Mouse (Mus musculus) hindbrain, embryonic 13.5 days (tissue): ENCODE results near the gene Dpp6. TPM values are rescaled to one million over a fixed set of nuclear protein-coding genes. Genes with fewer than 3 reads are reported as not detected.

Experiments used
- ATAC-seq: fragments of 200-750 bp; cut with Nextera tagmentation; 2 replicates; pipeline ENCODE4 v1.8.0; 2017; ENCODE audit warnings: moderate TSS enrichment; ENCODE audit not compliant: low FRiP score
- H3K27ac ChIP-seq: fragments of 300-500 bp; sonication (generic); 2 replicates; pipeline ENCODE4 v1.5.1; 2015; ENCODE audit warnings: inconsistent platforms, mild to moderate bottlenecking, moderate library complexity
- H3K27me3 ChIP-seq: fragments of 300-500 bp; sonication (generic); 2 replicates; pipeline ENCODE4 v1.6.1; 2015; ENCODE audit warnings: mild to moderate bottlenecking, inconsistent platforms
- H3K36me3 ChIP-seq: fragments of 300-500 bp; sonication (generic); 2 replicates; pipeline ENCODE4 v1.6.1; 2015; ENCODE audit warnings: mild to moderate bottlenecking, inconsistent platforms
- H3K4me1 ChIP-seq: fragments of 300-500 bp; sonication (generic); replicated peaks from 2 replicates; pipeline ENCODE4 v1.6.1; 2015; ENCODE audit warnings: inconsistent platforms
- H3K4me2 ChIP-seq: fragments of 300-500 bp; sonication (generic); 2 replicates; pipeline ENCODE4 v1.6.1; 2015; ENCODE audit warnings: inconsistent platforms, mild to moderate bottlenecking, moderate library complexity
- H3K4me3 ChIP-seq: fragments of 300-500 bp; sonication (generic); 2 replicates; pipeline ENCODE4 v1.5.1; 2015; ENCODE audit warnings: mild to moderate bottlenecking, inconsistent platforms
- H3K9ac ChIP-seq: fragments of 300-500 bp; sonication (generic); 2 replicates; pipeline ENCODE4 v1.6.1; 2015; ENCODE audit warnings: mild to moderate bottlenecking, inconsistent platforms
- H3K9me3 ChIP-seq: fragments of 300-500 bp; sonication (generic); 2 replicates; pipeline ENCODE4 v1.6.1; 2016; ENCODE audit warnings: inconsistent platforms
- WGBS: fragments of 180-500 bp; shearing (Covaris S2); methylation state at CpG from one replicate; pipeline ENCODE4 v1.1.7; 2015; 5-methylcytosine and 5-hydroxymethylcytosine counted together
- polyA plus RNA-seq: library from polyadenylated mRNA; unstranded; fragments of >200 nt; fragmentation: Nextera tagmentation; extraction: Ambion mirVana; gene quantifications from 2 replicates; pipeline ENCODE4 v1.2.1, GENCODE M21; 2015

The Dpp6 gene
- polyA plus RNA-seq, 1 experiment from 2014 or later, result 55.2 TPM

DNA sequence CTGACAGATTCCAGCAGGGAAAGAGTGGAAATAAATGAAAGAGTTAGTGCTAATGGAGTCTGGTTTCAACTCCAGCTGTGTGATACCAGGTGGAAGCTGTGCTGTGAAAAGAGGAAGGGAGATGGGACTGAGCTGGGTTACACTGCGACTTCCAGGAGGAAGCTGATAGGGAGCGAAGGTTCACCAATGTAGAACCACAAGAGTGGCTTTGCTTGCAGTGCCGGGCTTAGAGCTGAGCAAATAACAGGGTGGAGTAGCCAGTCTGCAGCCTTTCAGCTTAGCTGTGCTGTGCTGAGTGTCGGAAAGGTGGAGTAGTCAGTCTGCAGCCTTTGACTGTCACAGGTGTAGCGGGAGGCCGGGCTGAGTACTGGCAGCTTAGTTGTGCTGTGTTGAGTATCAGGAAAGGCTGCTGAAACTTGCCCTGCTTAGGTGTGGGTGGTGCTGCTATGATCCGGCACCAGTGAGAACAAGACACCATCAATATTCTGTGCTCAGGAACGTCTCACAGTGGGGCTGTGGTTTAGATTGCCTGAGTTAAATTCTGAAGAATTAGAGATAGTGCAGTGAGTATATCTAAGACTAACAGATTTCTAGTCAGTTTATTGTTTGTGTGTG, 457.9 kb downstream of the Dpp6 start:
- no peak overlapping the region for H3K27ac ChIP-seq
- H3K4me1 ChIP-seq, result peaks cover 2% of the 10 kb centered on the region; the same call in 1 of the 2 replicates
- WGBS, result 79% methylated on average over 8 of the region's 8 CpGs
- no peak overlapping the region for H3K4me2 ChIP-seq
- H3K4me3 ChIP-seq, result no peak overlapping the region
- ATAC-seq, result no peak
- H3K9ac ChIP-seq, result no peak overlapping the region
- no peaks in the 10 kb centered on the region for H3K27me3 ChIP-seq
- H3K9me3 ChIP-seq, result no peaks in the 10 kb centered on the region
- H3K36me3 ChIP-seq, result no peaks in the 10 kb centered on the region

DNA sequence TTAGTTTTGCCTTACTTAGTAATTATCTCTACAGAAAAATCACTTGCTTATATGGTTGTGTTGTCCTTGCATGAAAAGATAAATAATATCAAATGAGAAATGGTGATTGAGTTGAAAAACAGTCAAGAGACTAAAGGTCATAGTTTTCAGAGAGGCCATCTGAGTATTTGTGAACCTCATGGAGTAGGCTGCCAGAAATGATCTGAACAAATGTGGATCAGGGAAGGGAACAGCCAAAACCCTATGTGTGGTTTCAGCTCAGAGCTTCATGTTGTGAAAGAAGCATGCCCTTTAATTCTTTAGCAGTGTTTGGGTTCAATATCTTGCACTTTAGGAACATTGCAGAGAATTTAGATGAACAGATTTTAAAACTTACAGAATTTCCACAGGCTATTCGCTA, 458.9 kb downstream of the Dpp6 start:
- no peak for ATAC-seq
- Histone ChIP-seq H3K4me3 (no peak overlapping the region), H3K4me2 (no peak overlapping the region), H3K4me1 (peaks cover 2% of the 10 kb centered on the region; the same call in 1 of the 2 replicates), H3K27me3 (no peaks in the 10 kb centered on the region), H3K9ac (no peak overlapping the region), H3K9me3 (no peaks in the 10 kb centered on the region), H3K27ac (no peak overlapping the region), H3K36me3 (no peaks in the 10 kb centered on the region)
- 100% methylated on average over 1 of the region's 1 CpGs for WGBS

GRCm38 (mm10) chr5:27278120-27278645, 461.2 kb downstream of the Dpp6 start:
- ATAC-seq, result no peak

GRCm38 (mm10) chr5:27286876-27287275, 469.9 kb downstream of the Dpp6 start:
- no peak overlapping the region for H3K9ac ChIP-seq
- no peaks in the 10 kb centered on the region for H3K36me3 ChIP-seq
- H3K27ac ChIP-seq, result no peak overlapping the region
- no peak overlapping the region for H3K4me2 ChIP-seq
- H3K27me3 ChIP-seq, result no peaks in the 10 kb centered on the region
- H3K4me3 ChIP-seq, result no peak overlapping the region
- WGBS, result 51% methylated on average over 4 of the region's 4 CpGs
- no peak for ATAC-seq
- 0 out of 2 replicates have a peak, but pooled peaks cover 3% of the 10 kb centered on the region for H3K4me1 ChIP-seq
- H3K9me3 ChIP-seq, result no peaks in the 10 kb centered on the region

More at GRCm38 (mm10) chr5:27278120-27278645, 461.2 kb downstream of the Dpp6 start:
- Histone ChIP-seq H3K36me3 (no peaks in the 10 kb centered on the region), H3K4me3 (no peak overlapping the region), H3K27me3 (no peaks in the 10 kb centered on the region), H3K27ac (0 out of 2 replicates have a peak overlapping the region, but pooled peaks have one; percentile 23), H3K4me1 (no peaks in the 10 kb centered on the region; the same call in 1 of the 2 replicates), H3K4me2 (no peak overlapping the region), H3K9me3 (no peaks in the 10 kb centered on the region), H3K9ac (no peak overlapping the region)
- WGBS, result 85% methylated on average over 10 of the region's 10 CpGs

- WGBS, result 90% methylated on average over 8 of the region's 8 CpGs
- no peak for ATAC-seq
These were observed 474.4 kb downstream of the Dpp6 start for GRCm38 (mm10) chr5:27291378-27291777.

GRCm38 (mm10) chr5:27292236-27292635, 475.2 kb downstream of the Dpp6 start:
- H3K27ac ChIP-seq, result no peak overlapping the region
- H3K27me3 ChIP-seq, result no peaks in the 10 kb centered on the region
- H3K9ac ChIP-seq, result no peak overlapping the region
- H3K4me2 ChIP-seq, result no peak overlapping the region
- no peaks in the 10 kb centered on the region for H3K9me3 ChIP-seq
- no peak overlapping the region for H3K4me3 ChIP-seq
- WGBS, result 95% methylated on average over 7 of the region's 7 CpGs
- ATAC-seq, result no peak
- H3K36me3 ChIP-seq, result peaks cover 4% of the 10 kb centered on the region; the same call in 1 of the 2 replicates
- H3K4me1 ChIP-seq, result no peaks in the 10 kb centered on the region

More at GRCm38 (mm10) chr5:27291378-27291777, 474.4 kb downstream of the Dpp6 start:
- Histone ChIP-seq H3K9ac (no peak overlapping the region), H3K4me3 (no peak overlapping the region), H3K27me3 (no peaks in the 10 kb centered on the region), H3K36me3 (peaks cover 4% of the 10 kb centered on the region; the same call in 1 of the 2 replicates), H3K4me2 (no peak overlapping the region), H3K4me1 (no peaks in the 10 kb centered on the region), H3K27ac (no peak overlapping the region), H3K9me3 (no peaks in the 10 kb centered on the region)

GRCm38 (mm10) chr5:27304115-27304514, 487.1 kb downstream of the Dpp6 start:
- ATAC-seq, result no peak
- no peaks in the 10 kb centered on the region for H3K9me3 ChIP-seq
- peaks cover 10% of the 10 kb centered on the region; the same call in 1 of the 2 replicates for H3K4me1 ChIP-seq
- H3K27ac ChIP-seq, result no peak overlapping the region
- H3K27me3 ChIP-seq, result no peaks in the 10 kb centered on the region
- no peak overlapping the region for H3K9ac ChIP-seq
- H3K4me2 ChIP-seq, result no peak overlapping the region
- no peaks in the 10 kb centered on the region for H3K36me3 ChIP-seq
- WGBS, result 84% methylated on average over 2 of the region's 2 CpGs
- H3K4me3 ChIP-seq, result no peak overlapping the region

DNA sequence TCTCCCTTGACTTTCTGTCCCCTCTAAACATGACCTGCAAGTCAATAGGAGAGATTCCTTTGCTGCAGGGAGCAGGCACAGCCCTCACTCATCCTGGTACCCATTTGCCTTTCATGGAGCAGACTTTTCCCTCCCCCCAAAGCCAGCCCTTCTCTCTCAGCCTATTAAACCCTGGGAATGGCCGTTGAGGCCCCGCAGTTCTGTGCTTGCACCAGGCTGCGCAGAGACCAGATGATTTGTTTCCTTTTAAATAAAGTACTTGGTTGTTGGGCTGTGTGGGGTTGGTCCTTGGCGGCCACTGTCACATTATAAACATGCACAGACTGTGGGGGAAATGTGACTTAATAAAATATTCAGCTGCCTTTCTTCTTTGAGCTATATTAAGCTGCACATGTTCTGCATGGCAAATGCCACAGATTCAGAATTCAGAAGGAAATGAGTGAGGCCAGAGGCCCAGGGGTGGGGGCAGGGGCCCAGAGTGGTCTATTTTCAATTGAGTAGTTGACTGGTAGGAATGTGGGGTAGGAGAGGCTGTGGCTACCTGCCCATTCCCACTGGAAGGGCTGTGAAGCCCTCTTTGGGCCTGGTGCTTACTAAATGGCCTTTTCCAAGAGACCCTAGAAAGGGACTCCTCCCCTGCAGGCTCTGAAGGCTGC, 489.6 kb downstream of the Dpp6 start:
- ATAC-seq, result peak; percentile 93
- Histone ChIP-seq H3K4me2 (no peak overlapping the region), H3K27ac (peak overlapping the region; percentile 58), H3K4me1 (peaks cover 10% of the 10 kb centered on the region; the same call in 1 of the 2 replicates), H3K9ac (no peak overlapping the region), H3K36me3 (no peaks in the 10 kb centered on the region), H3K4me3 (no peak overlapping the region), H3K9me3 (no peaks in the 10 kb centered on the region), H3K27me3 (no peaks in the 10 kb centered on the region)
- 50% methylated on average over 4 of the region's 4 CpGs for WGBS

GRCm38 (mm10) chr5:27310217-27310616, 493.2 kb downstream of the Dpp6 start:
- H3K4me2 ChIP-seq, result no peak overlapping the region
- H3K9me3 ChIP-seq, result no peaks in the 10 kb centered on the region
- WGBS, result 78% methylated on average over 2 of the region's 2 CpGs
- ATAC-seq, result no peak
- H3K9ac ChIP-seq, result no peak overlapping the region
- H3K4me3 ChIP-seq, result no peak overlapping the region
- H3K36me3 ChIP-seq, result no peaks in the 10 kb centered on the region
- peaks cover 13% of the 10 kb centered on the region; the same call in 1 of the 2 replicates for H3K4me1 ChIP-seq
- H3K27me3 ChIP-seq, result no peaks in the 10 kb centered on the region
- no peak overlapping the region for H3K27ac ChIP-seq

DNA sequence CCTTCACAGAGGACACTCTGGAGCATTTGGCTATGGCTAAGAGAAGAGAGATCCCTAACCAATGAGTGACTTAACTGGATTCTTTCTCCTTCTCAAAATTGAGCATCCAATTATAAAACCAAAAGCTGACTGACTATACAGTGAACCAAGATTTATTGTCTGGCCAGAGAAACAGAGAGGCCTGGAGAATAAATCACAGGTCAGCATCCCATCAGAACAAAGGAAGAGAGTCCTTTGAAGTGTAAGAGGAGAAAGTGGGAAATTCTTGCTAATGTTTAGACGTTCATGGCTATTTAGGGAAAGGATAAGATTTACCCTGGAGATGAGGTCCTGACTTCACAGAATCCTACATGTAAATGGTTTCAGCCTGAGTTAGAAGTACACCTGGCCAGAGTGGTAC, 499.7 kb downstream of the Dpp6 start:
- Histone ChIP-seq H3K27me3 (no peaks in the 10 kb centered on the region), H3K36me3 (no peaks in the 10 kb centered on the region), H3K27ac (no peak overlapping the region), H3K4me2 (no peak overlapping the region), H3K4me3 (no peak overlapping the region), H3K9me3 (no peaks in the 10 kb centered on the region), H3K4me1 (0 out of 2 replicates have a peak, but pooled peaks cover 3% of the 10 kb centered on the region), H3K9ac (no peak overlapping the region)
- no peak for ATAC-seq
- 36% methylated on average over 1 of the region's 1 CpGs for WGBS

GRCm38 (mm10) chr5:27317264-27317663, 500.3 kb downstream of the Dpp6 start:
- no peak for ATAC-seq

DNA sequence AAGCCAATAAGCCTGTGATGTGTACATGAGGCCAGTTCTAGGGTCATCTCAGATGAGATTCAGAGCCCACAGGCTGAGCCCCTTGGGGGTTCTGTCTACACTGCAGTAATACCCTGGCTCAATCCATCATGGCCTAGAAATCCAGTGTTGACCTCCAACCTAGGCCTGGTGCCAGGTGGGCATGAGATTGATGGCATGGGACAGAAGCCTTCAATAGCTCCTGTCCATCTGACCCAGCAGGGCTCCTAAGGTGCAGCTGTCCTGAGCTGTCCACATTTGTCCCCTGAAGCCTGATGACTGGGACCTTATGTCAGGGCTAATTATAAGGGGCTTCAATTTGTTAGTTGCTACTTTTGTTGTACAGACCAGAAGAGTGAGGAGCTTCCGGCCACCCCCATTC, 500.8 kb downstream of the Dpp6 start:
- Histone ChIP-seq H3K27ac (no peak overlapping the region), H3K9ac (no peak overlapping the region), H3K9me3 (no peaks in the 10 kb centered on the region), H3K4me1 (0 out of 2 replicates have a peak, but pooled peaks cover 3% of the 10 kb centered on the region), H3K36me3 (no peaks in the 10 kb centered on the region), H3K4me3 (no peak overlapping the region), H3K4me2 (no peak overlapping the region), H3K27me3 (no peaks in the 10 kb centered on the region)
- no peak for ATAC-seq
- 74% methylated on average over 1 of the region's 1 CpGs for WGBS

More at GRCm38 (mm10) chr5:27317264-27317663, 500.3 kb downstream of the Dpp6 start:
- H3K9me3 ChIP-seq, result no peaks in the 10 kb centered on the region
- H3K4me2 ChIP-seq, result no peak overlapping the region
- no peaks in the 10 kb centered on the region for H3K36me3 ChIP-seq
- no peak overlapping the region for H3K9ac ChIP-seq
- no peak overlapping the region for H3K27ac ChIP-seq
- H3K4me3 ChIP-seq, result no peak overlapping the region
- no peaks in the 10 kb centered on the region for H3K27me3 ChIP-seq
- H3K4me1 ChIP-seq, result 0 out of 2 replicates have a peak, but pooled peaks cover 3% of the 10 kb centered on the region
